Mouse (Mus musculus): ENCODE data around the gene Gucy1a1. TPM values are rescaled to one million over a fixed set of nuclear protein-coding genes. Genes with fewer than 3 reads are reported as not detected.

Gene Gucy1a1
- polyA plus RNA-seq, 1 experiment from 2014 or later = 2.1 TPM

GRCm38 (mm10) chr3:82135483-82135882 lies 10.1 kb downstream of the Gucy1a1 start:
- H3K4me3 ChIP-seq = no peak overlapping the region
- H3K4me1 ChIP-seq = no peaks in the 10 kb centered on the region
- no peaks in the 10 kb centered on the region for H3K36me3 ChIP-seq
- no peaks in the 10 kb centered on the region for H3K27me3 ChIP-seq (ENCODE audit: low read depth, poor library complexity, severe bottlenecking)
- H3K9me3 ChIP-seq (replicated peaks) = no peaks in the 10 kb centered on the region
- WGBS = 68% methylated on average over 1 of the region's 1 CpGs
- H3K27ac ChIP-seq (replicated peaks) = no peak overlapping the region
- DNase-seq (ENCODE audit: low spot score) = no peak

- no peaks in the 10 kb centered on the region for H3K27me3 ChIP-seq (ENCODE audit: low read depth, poor library complexity, severe bottlenecking)
- 52% methylated on average over 1 of the region's 1 CpGs for WGBS
- no peak for DNase-seq (ENCODE audit: low spot score)
Measured at GRCm38 (mm10) chr3:82129258-82129657, 16.3 kb downstream of the Gucy1a1 start.

GRCm38 (mm10) chr3:82124567-82124966 lies 21.0 kb downstream of the Gucy1a1 start:
- no peaks in the 10 kb centered on the region for H3K4me1 ChIP-seq
- no peak overlapping the region for H3K4me3 ChIP-seq
- H3K36me3 ChIP-seq = no peaks in the 10 kb centered on the region
- 84% methylated on average over 1 of the region's 1 CpGs for WGBS
- DNase-seq (ENCODE audit: low spot score) = no peak
- H3K27me3 ChIP-seq (ENCODE audit: low read depth, poor library complexity, severe bottlenecking) = no peaks in the 10 kb centered on the region
- H3K9me3 ChIP-seq (replicated peaks) = no peaks in the 10 kb centered on the region; the same call in 1 of the 2 replicates
- H3K27ac ChIP-seq (replicated peaks) = no peak overlapping the region

More at GRCm38 (mm10) chr3:82129258-82129657, 16.3 kb downstream of the Gucy1a1 start:
- Histone ChIP-seq H3K27ac (replicated peaks) (no peak overlapping the region), H3K4me1 (no peaks in the 10 kb centered on the region), H3K36me3 (no peaks in the 10 kb centered on the region), H3K9me3 (replicated peaks) (no peaks in the 10 kb centered on the region), H3K4me3 (no peak overlapping the region)

GRCm38 (mm10) chr3:82118916-82119315 lies 26.7 kb downstream of the Gucy1a1 start:
- H3K4me3 ChIP-seq = no peak overlapping the region
- H3K27ac ChIP-seq (replicated peaks) = no peak overlapping the region
- WGBS = 81% methylated on average over 1 of the region's 1 CpGs
- H3K27me3 ChIP-seq (ENCODE audit: low read depth, poor library complexity, severe bottlenecking) = no peaks in the 10 kb centered on the region
- DNase-seq (ENCODE audit: low spot score) = no peak
- H3K9me3 ChIP-seq (replicated peaks) = no peaks in the 10 kb centered on the region; the same call in 1 of the 2 replicates
- no peaks in the 10 kb centered on the region for H3K36me3 ChIP-seq
- H3K4me1 ChIP-seq = no peaks in the 10 kb centered on the region

GRCm38 (mm10) chr3:82112439-82112838 lies 33.1 kb downstream of the Gucy1a1 start:
- Histone ChIP-seq H3K4me3 (no peak overlapping the region), H3K9me3 (replicated peaks) (no peaks in the 10 kb centered on the region), H3K27me3 (ENCODE audit: low read depth, poor library complexity, severe bottlenecking) (no peaks in the 10 kb centered on the region), H3K4me1 (no peaks in the 10 kb centered on the region), H3K36me3 (no peaks in the 10 kb centered on the region), H3K27ac (replicated peaks) (no peak overlapping the region)
- no peak for DNase-seq (ENCODE audit: low spot score)
- WGBS = 64% methylated on average over 2 of the region's 2 CpGs

GRCm38 (mm10) chr3:82111986-82112385 lies 33.6 kb downstream of the Gucy1a1 start:
- Histone ChIP-seq H3K27me3 (ENCODE audit: low read depth, poor library complexity, severe bottlenecking) (no peaks in the 10 kb centered on the region), H3K36me3 (no peaks in the 10 kb centered on the region), H3K4me1 (no peaks in the 10 kb centered on the region), H3K27ac (replicated peaks) (no peak overlapping the region), H3K9me3 (replicated peaks) (no peaks in the 10 kb centered on the region), H3K4me3 (no peak overlapping the region)
- WGBS = 89% methylated on average over 3 of the region's 3 CpGs
- no peak for DNase-seq (ENCODE audit: low spot score)

GRCm38 (mm10) chr3:82108951-82109350 lies 36.6 kb downstream of the Gucy1a1 start:
- Histone ChIP-seq H3K9me3 (replicated peaks) (no peaks in the 10 kb centered on the region), H3K36me3 (no peaks in the 10 kb centered on the region), H3K27ac (replicated peaks) (no peak overlapping the region), H3K4me3 (no peak overlapping the region), H3K4me1 (no peaks in the 10 kb centered on the region), H3K27me3 (ENCODE audit: low read depth, poor library complexity, severe bottlenecking) (no peaks in the 10 kb centered on the region)
- DNase-seq (ENCODE audit: low spot score) = no peak
- 90% methylated on average over 15 of the region's 15 CpGs for WGBS

GRCm38 (mm10) chr3:82104229-82104628 lies 41.4 kb downstream of the Gucy1a1 start:
- no peak overlapping the region for H3K4me3 ChIP-seq
- WGBS = 86% methylated on average over 6 of the region's 6 CpGs
- no peak overlapping the region for H3K27ac ChIP-seq (replicated peaks)
- no peaks in the 10 kb centered on the region for H3K36me3 ChIP-seq
- no peaks in the 10 kb centered on the region for H3K27me3 ChIP-seq (ENCODE audit: low read depth, poor library complexity, severe bottlenecking)
- no peaks in the 10 kb centered on the region for H3K4me1 ChIP-seq
- H3K9me3 ChIP-seq (replicated peaks) = no peaks in the 10 kb centered on the region
- no peak for DNase-seq (ENCODE audit: low spot score)

- H3K4me3 ChIP-seq = no peak overlapping the region
- 78% methylated on average over 6 of the region's 6 CpGs for WGBS
- no peak overlapping the region for H3K27ac ChIP-seq (replicated peaks)
Measured at GRCm38 (mm10) chr3:82099127-82099526, 46.5 kb downstream of the Gucy1a1 start.

GRCm38 (mm10) chr3:82096801-82097200 lies 48.8 kb downstream of the Gucy1a1 start:
- 88% methylated on average over 2 of the region's 2 CpGs for WGBS

More at GRCm38 (mm10) chr3:82099127-82099526, 46.5 kb downstream of the Gucy1a1 start:
- H3K27me3 ChIP-seq (ENCODE audit: low read depth, poor library complexity, severe bottlenecking) = no peaks in the 10 kb centered on the region
- no peaks in the 10 kb centered on the region for H3K4me1 ChIP-seq
- H3K9me3 ChIP-seq (replicated peaks) = no peaks in the 10 kb centered on the region
- no peak for DNase-seq (ENCODE audit: low spot score)
- H3K36me3 ChIP-seq = no peaks in the 10 kb centered on the region

GRCm38 (mm10) chr3:82074201-82074851 lies 71.3 kb downstream of the Gucy1a1 start, which contains the start of gene Gucy1b1:
Gene Gucy1b1 (minus strand): TSS chr3:82074689.
- H3K4me3 ChIP-seq = peak within 1 kb of the TSS; percentile 56
- DNase-seq (ENCODE audit: low spot score) = peak; percentile 79
- H3K36me3 ChIP-seq = no peaks in the 10 kb centered on the region
- peaks cover 27% of the 10 kb centered on the region for H3K27me3 ChIP-seq (ENCODE audit: low read depth, poor library complexity, severe bottlenecking)
- WGBS = 1% methylated on average over 25 of the region's 25 CpGs
- H3K4me1 ChIP-seq = peaks cover 11% of the 10 kb centered on the region
- H3K27ac ChIP-seq (replicated peaks) = peak within 1 kb of the TSS; percentile 60
- no peaks in the 10 kb centered on the region for H3K9me3 ChIP-seq (replicated peaks)

More at GRCm38 (mm10) chr3:82096801-82097200, 48.8 kb downstream of the Gucy1a1 start:
- no peak overlapping the region for H3K27ac ChIP-seq (replicated peaks)
- H3K9me3 ChIP-seq (replicated peaks) = no peaks in the 10 kb centered on the region
- H3K4me3 ChIP-seq = no peak overlapping the region
- H3K36me3 ChIP-seq = no peaks in the 10 kb centered on the region
- no peaks in the 10 kb centered on the region for H3K27me3 ChIP-seq (ENCODE audit: low read depth, poor library complexity, severe bottlenecking)
- H3K4me1 ChIP-seq = no peaks in the 10 kb centered on the region
- no peak for DNase-seq (ENCODE audit: low spot score)

- under 1% methylated on average over 34 of the region's 34 CpGs for WGBS
- peaks cover 11% of the 10 kb centered on the region for H3K4me1 ChIP-seq
- peaks cover 27% of the 10 kb centered on the region for H3K27me3 ChIP-seq (ENCODE audit: low read depth, poor library complexity, severe bottlenecking)
- H3K4me3 ChIP-seq = peak overlapping the region; percentile 56
- H3K9me3 ChIP-seq (replicated peaks) = no peaks in the 10 kb centered on the region
- peak; percentile 63 for DNase-seq (ENCODE audit: low spot score)
- peak overlapping the region; percentile 60 for H3K27ac ChIP-seq (replicated peaks)
- no peaks in the 10 kb centered on the region for H3K36me3 ChIP-seq
Measured at GRCm38 (mm10) chr3:82073741-82074181, 71.8 kb downstream of the Gucy1a1 start.

- H3K9me3 ChIP-seq (replicated peaks) = no peaks in the 10 kb centered on the region
- no peaks in the 10 kb centered on the region for H3K4me1 ChIP-seq
- DNase-seq (ENCODE audit: low spot score) = no peak
- peaks cover 6% of the 10 kb centered on the region for H3K27me3 ChIP-seq (ENCODE audit: low read depth, poor library complexity, severe bottlenecking)
- no peak overlapping the region for H3K4me3 ChIP-seq
- 90% methylated on average over 5 of the region's 5 CpGs for WGBS
- no peak overlapping the region for H3K27ac ChIP-seq (replicated peaks)
- no peaks in the 10 kb centered on the region for H3K36me3 ChIP-seq
Measured at GRCm38 (mm10) chr3:82067830-82068229, 77.8 kb downstream of the Gucy1a1 start.

Data from midbrain, embryonic 10.5 days (tissue).